Mouse (Mus musculus) cerebellum, postnatal 14 days (tissue): ENCODE results near the gene Tmed4.

ENCODE experiments used
- DNase-seq, 2 experiments: peaks; one replicate each; pipeline ENCODE4 v3.0.0; 2021; ENCODE audit warnings: mixed read lengths in 2 of 2

Tmed4 gene

GRCm38 (mm10) chr11:6274387-6275093 is at the start of gene Tmed4:
Tmed4 (minus strand) TSS chr11:6274870.
- DNase-seq = peak; percentile 100

GRCm38 (mm10) chr11:6323348-6323747 is 48.7 kb upstream of the Tmed4 start:
- no peak for DNase-seq

- no peak for DNase-seq
These were observed 47.4 kb upstream of the Tmed4 start for GRCm38 (mm10) chr11:6322086-6322485.

- DNase-seq = no peak
These were observed 44.7 kb upstream of the Tmed4 start for GRCm38 (mm10) chr11:6319374-6319773.

GRCm38 (mm10) chr11:6318559-6318958 is 43.9 kb upstream of the Tmed4 start:
- peak in 1 of 2 experiments; percentile 29 for DNase-seq

- peak; percentile 18 to 21 for DNase-seq
These were observed 42.2 kb upstream of the Tmed4 start for GRCm38 (mm10) chr11:6316821-6317220.

GRCm38 (mm10) chr11:6313874-6314406 is 39.3 kb upstream of the Tmed4 start:
- DNase-seq = no peak

- DNase-seq = no peak
These were observed 33.5 kb upstream of the Tmed4 start for GRCm38 (mm10) chr11:6308181-6308580.

- DNase-seq = no peak
These were observed 31.3 kb upstream of the Tmed4 start for GRCm38 (mm10) chr11:6305943-6306430.

- no peak for DNase-seq
These were observed 28.1 kb upstream of the Tmed4 start for GRCm38 (mm10) chr11:6302793-6303192.

GRCm38 (mm10) chr11:6299435-6299834 is 24.8 kb upstream of the Tmed4 start:
- DNase-seq = no peak

GRCm38 (mm10) chr11:6296077-6296476 is 21.4 kb upstream of the Tmed4 start:
- no peak for DNase-seq

- no peak for DNase-seq
These were observed 20.0 kb upstream of the Tmed4 start for GRCm38 (mm10) chr11:6294632-6295031.

- no peak for DNase-seq
These were observed 18.9 kb upstream of the Tmed4 start for GRCm38 (mm10) chr11:6293601-6294000.

- DNase-seq = no peak
These were observed 18.3 kb upstream of the Tmed4 start for GRCm38 (mm10) chr11:6292988-6293349.

GRCm38 (mm10) chr11:6292116-6292987 is 17.7 kb upstream of the Tmed4 start:
- DNase-seq = peak; percentile 75 to 94

- DNase-seq = peak; percentile 99
These were observed 16.9 kb upstream of the Tmed4 start, which contains the start of gene Ogdh for GRCm38 (mm10) chr11:6291401-6292115. Ogdh (plus strand) TSS chr11:6291633.

GRCm38 (mm10) chr11:6290883-6291282 is 16.2 kb upstream of the Tmed4 start:
- DNase-seq = no peak

- no peak for DNase-seq
These were observed 15.5 kb upstream of the Tmed4 start for GRCm38 (mm10) chr11:6290138-6290537.

GRCm38 (mm10) chr11:6282940-6283339 is 8.3 kb upstream of the Tmed4 start:
- no peak for DNase-seq

GRCm38 (mm10) chr11:6276466-6276865 is 1.8 kb upstream of the Tmed4 start:
- no peak for DNase-seq

GRCm38 (mm10) chr11:6275094-6275484 is 419 bp upstream of the Tmed4 start:
- no peak for DNase-seq

- DNase-seq = peak; percentile 40
These were observed 1.1 kb downstream of the Tmed4 start for GRCm38 (mm10) chr11:6273607-6274006.
